16 mouse cellular contexts compared by ENCODE assay signal in the genomic region with DNA sequence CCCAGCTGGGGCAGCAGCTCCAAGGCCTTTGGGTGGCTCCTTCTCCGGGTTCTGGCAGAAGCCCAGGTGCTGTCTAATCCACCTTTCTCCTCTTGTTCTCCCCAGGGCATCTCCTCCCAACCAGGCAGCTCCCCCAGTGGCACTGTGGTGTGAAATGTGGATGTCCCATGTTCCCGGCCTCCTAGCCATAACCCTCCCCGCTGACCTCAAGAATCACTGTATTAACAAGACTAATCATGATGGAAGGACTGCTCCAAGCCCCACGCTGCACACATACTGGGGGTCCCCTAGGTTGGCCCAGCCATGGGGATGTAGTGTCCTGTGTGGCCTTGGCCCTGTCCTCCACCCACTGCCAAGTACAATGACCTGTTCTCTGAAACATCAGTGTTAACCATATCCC. TPM values are rescaled to one million over a fixed set of nuclear protein-coding genes. Genes with fewer than 3 reads are reported as not detected.
A peak's percentile ranks its signal among the peaks of the same experiment; 100 is the strongest.
DNase-seq lines count a peak whose midpoint lies in the region; ATAC-seq lines count a peak whose summit lies in the region.
"Had no signal": no experiment of that assay in that cellular context is flagged by ENCODE, and none has a peak within 500 bp of the region (broad histone marks: within the 10 kb centered on the region; RNA-seq: fewer than 3 reads in every experiment).

No protein-coding gene starts in this region.

- no peak overlapping the region for H3K27ac ChIP-seq in kidney, embryonic 16.5 days (ENCODE audit: low read length)
- no peak overlapping the region for H3K27ac ChIP-seq in neural tube, embryonic 13.5 days (replicated peaks)
- H3K27ac ChIP-seq in neural tube, embryonic 15.5 days (replicated peaks), result no peak overlapping the region
- H3K27ac ChIP-seq: hindbrain, embryonic 12.5 days; limb, embryonic 13.5 days had no signal

- peak; percentile 3 for DNase-seq in gastrocnemius, postnatal 14 days
- no peak for DNase-seq in gastrocnemius, postnatal 4 days (ENCODE audit: low spot score in 2 of 2)
- no peak for DNase-seq in kidney, postnatal 10 days
- DNase-seq in testis, postnatal 14 days (ENCODE audit: low spot score), result peak; percentile 35
- DNase-seq in right cerebral cortex, postnatal 14 days, result no peak
- DNase-seq: cerebellum, adult 11-12 months; kidney, adult 9 months; right cerebral cortex, postnatal 25 days had no signal

- intact Hi-C loops in gastrocnemius, postnatal 14 days (cut with DNase I; ENCODE audit: low total_unique reads), result no loop called here

- H3K36me3 ChIP-seq in kidney, embryonic 16.5 days (ENCODE audit: insufficient read depth, low read length), result peaks cover 43% of the 10 kb centered on the region
- peaks cover 70% of the 10 kb centered on the region for H3K36me3 ChIP-seq in neural tube, embryonic 13.5 days
- H3K36me3 ChIP-seq in neural tube, embryonic 15.5 days, result peaks cover 59% of the 10 kb centered on the region

- H3K4me2 ChIP-seq in kidney, embryonic 16.5 days (replicated peaks; ENCODE audit: low read depth, low read length), result no peak overlapping the region
- no peak overlapping the region for H3K4me2 ChIP-seq in neural tube, embryonic 13.5 days
- no peak overlapping the region for H3K4me2 ChIP-seq in neural tube, embryonic 15.5 days
- H3K4me2 ChIP-seq: hindbrain, embryonic 12.5 days; limb, embryonic 13.5 days had no signal

- no peaks in the 10 kb centered on the region for H3K27me3 ChIP-seq in kidney, embryonic 16.5 days (ENCODE audit: insufficient read depth, low read length)
- H3K27me3 ChIP-seq in neural tube, embryonic 13.5 days, result 0 out of 2 replicates have a peak, but pooled peaks cover 9% of the 10 kb centered on the region
- no peaks in the 10 kb centered on the region for H3K27me3 ChIP-seq in neural tube, embryonic 15.5 days (replicated peaks)
- H3K27me3 ChIP-seq: limb, embryonic 13.5 days had no signal

- 81% methylated on average over 4 of the region's 4 CpGs for WGBS in kidney, embryonic 16.5 days
- WGBS in neural tube, embryonic 13.5 days, result 74% methylated on average over 4 of the region's 4 CpGs
- whole genome bisulfite sequencing in neural tube, embryonic 15.5 days, result 83% methylated on average over 4 of the region's 4 CpGs

- ATAC-seq in kidney, embryonic 16.5 days (ENCODE audit: low FRiP score, low TSS enrichment), result no peak
- no peak for ATAC-seq in neural tube, embryonic 13.5 days (ENCODE audit: low read depth)
- no peak for ATAC-seq in neural tube, embryonic 15.5 days (ENCODE audit: low FRiP score)

- H3K4me3 ChIP-seq in kidney, embryonic 16.5 days (ENCODE audit: low read length), result no peak overlapping the region
- no peak overlapping the region for H3K4me3 ChIP-seq in neural tube, embryonic 13.5 days
- no peak overlapping the region for H3K4me3 ChIP-seq in neural tube, embryonic 15.5 days (replicated peaks)
- H3K4me3 ChIP-seq: hindbrain, embryonic 12.5 days; limb, embryonic 13.5 days had no signal

- no peaks in the 10 kb centered on the region for H3K9me3 ChIP-seq in kidney, embryonic 16.5 days (ENCODE audit: low read length)
- H3K9me3 ChIP-seq in neural tube, embryonic 13.5 days, result no peaks in the 10 kb centered on the region
- H3K9me3 ChIP-seq in neural tube, embryonic 15.5 days (replicated peaks), result no peaks in the 10 kb centered on the region
- H3K9me3 ChIP-seq: G1E; hindbrain, embryonic 12.5 days; limb, embryonic 13.5 days had no signal

- peaks cover 61% of the 10 kb centered on the region for H3K4me1 ChIP-seq in kidney, embryonic 16.5 days (ENCODE audit: insufficient read depth, low read length)
- H3K4me1 ChIP-seq in neural tube, embryonic 13.5 days (replicated peaks), result peaks cover 55% of the 10 kb centered on the region
- H3K4me1 ChIP-seq in neural tube, embryonic 15.5 days, result peaks cover 60% of the 10 kb centered on the region

- H3K9ac ChIP-seq in kidney, embryonic 16.5 days (replicated peaks; ENCODE audit: low read length), result 0 out of 2 replicates have a peak overlapping the region, but pooled peaks have one; percentile 1
- peak overlapping the region; percentile 31; the same call in 1 of the 2 replicates for H3K9ac ChIP-seq in neural tube, embryonic 13.5 days
- H3K9ac ChIP-seq in neural tube, embryonic 15.5 days (replicated peaks), result no peak overlapping the region
- H3K9ac ChIP-seq: hindbrain, embryonic 12.5 days had no signal

RNA-seq across cellular contexts. Expression of a gene that starts 1.5 kb away (rescaled TPM):
- total RNA-seq in gastrocnemius, postnatal 14 days (2021), result 100 to 1,000 TPM; 241 to 257 TPM
- total RNA-seq in gastrocnemius, postnatal 4 days (2021), result 100 to 1,000 TPM; 287 to 292 TPM
- polyA plus RNA-seq in kidney, embryonic 16.5 days (2015; fragmentation: Nextera tagmentation; extraction: Ambion mirVana), result 17.2 and 27.5 TPM in 2 replicates
- polyA plus RNA-seq in neural tube, embryonic 13.5 days (2015; fragmentation: Nextera tagmentation; extraction: Ambion mirVana), result 10.5 and 10.7 TPM in 2 replicates
- polyA plus RNA-seq in neural tube, embryonic 15.5 days (2015; fragmentation: Nextera tagmentation; extraction: Ambion mirVana), result 10.0 and 14.9 TPM in 2 replicates

RNA-seq across cellular contexts. Expression of a gene that starts 6.1 kb away (rescaled TPM):
- total RNA-seq in gastrocnemius, postnatal 14 days (2021), result 10 to 100 TPM; 22.1 to 25.5 TPM
- total RNA-seq in gastrocnemius, postnatal 4 days (2021), result 10 to 100 TPM; 52.4 to 55.4 TPM
- polyA plus RNA-seq in kidney, embryonic 16.5 days (2015; fragmentation: Nextera tagmentation; extraction: Ambion mirVana), result 15.5 and 16.8 TPM in 2 replicates
- polyA plus RNA-seq in neural tube, embryonic 13.5 days (2015; fragmentation: Nextera tagmentation; extraction: Ambion mirVana), result 25.1 and 26.0 TPM in 2 replicates
- 30.3 and 35.8 TPM in 2 replicates for polyA plus RNA-seq in neural tube, embryonic 15.5 days (2015; fragmentation: Nextera tagmentation; extraction: Ambion mirVana)

RNA-seq across cellular contexts. Expression of a gene that starts 12.2 kb away (rescaled TPM):
- total RNA-seq in gastrocnemius, postnatal 14 days (2021), result 1 to 10 TPM; 3.1 to 3.8 TPM
- 10 to 100 TPM; 13.5 to 14.7 TPM for total RNA-seq in gastrocnemius, postnatal 4 days (2021)
- 9.5 and 10.5 TPM in 2 replicates for polyA plus RNA-seq in kidney, embryonic 16.5 days (2015; fragmentation: Nextera tagmentation; extraction: Ambion mirVana)
- 2.5 and 3.2 TPM in 2 replicates for polyA plus RNA-seq in neural tube, embryonic 13.5 days (2015; fragmentation: Nextera tagmentation; extraction: Ambion mirVana)
- polyA plus RNA-seq in neural tube, embryonic 15.5 days (2015; fragmentation: Nextera tagmentation; extraction: Ambion mirVana), result 1.8 and 3.1 TPM in 2 replicates

RNA-seq across cellular contexts. Expression of a gene that starts 27.7 kb away (rescaled TPM):
- total RNA-seq in gastrocnemius, postnatal 14 days (2021), result not detected
- total RNA-seq in gastrocnemius, postnatal 4 days (2021), result not detected
- not detected in 2 replicates for polyA plus RNA-seq in kidney, embryonic 16.5 days (2015; fragmentation: Nextera tagmentation; extraction: Ambion mirVana)
- polyA plus RNA-seq in neural tube, embryonic 13.5 days (2015; fragmentation: Nextera tagmentation; extraction: Ambion mirVana), result not detected in 2 replicates
- 0.24 TPM in 1 of 2 replicates, not detected in the other for polyA plus RNA-seq in neural tube, embryonic 15.5 days (2015; fragmentation: Nextera tagmentation; extraction: Ambion mirVana)
- polyA plus RNA-seq: hindbrain, embryonic 12.5 days; limb, embryonic 13.5 days; stomach, embryonic 14.5 days had no signal

RNA-seq across cellular contexts. Expression of a gene that starts 36.0 kb away (rescaled TPM):
- total RNA-seq in gastrocnemius, postnatal 14 days (2021), result not detected
- under 1 TPM; 0.34 to 0.62 TPM for total RNA-seq in gastrocnemius, postnatal 4 days (2021)
- 3.2 and 4.3 TPM in 2 replicates for polyA plus RNA-seq in kidney, embryonic 16.5 days (2015; fragmentation: Nextera tagmentation; extraction: Ambion mirVana)
- polyA plus RNA-seq in neural tube, embryonic 13.5 days (2015; fragmentation: Nextera tagmentation; extraction: Ambion mirVana), result 2.1 and 2.3 TPM in 2 replicates
- 7.5 and 8.2 TPM in 2 replicates for polyA plus RNA-seq in neural tube, embryonic 15.5 days (2015; fragmentation: Nextera tagmentation; extraction: Ambion mirVana)
- polyA plus RNA-seq: C2C12, G1E had no signal

Comparison
In these comparisons a context has a peak if more than half of its experiments do, and no peak if none do; other contexts are left out.
1. DNase-seq: peak in gastrocnemius, postnatal 14 days (single experiment) and testis, postnatal 14 days (single experiment); none in gastrocnemius, postnatal 4 days (0 of 2), kidney, postnatal 10 days (single experiment) and right cerebral cortex, postnatal 14 days (single experiment).